In the genomic region with DNA sequence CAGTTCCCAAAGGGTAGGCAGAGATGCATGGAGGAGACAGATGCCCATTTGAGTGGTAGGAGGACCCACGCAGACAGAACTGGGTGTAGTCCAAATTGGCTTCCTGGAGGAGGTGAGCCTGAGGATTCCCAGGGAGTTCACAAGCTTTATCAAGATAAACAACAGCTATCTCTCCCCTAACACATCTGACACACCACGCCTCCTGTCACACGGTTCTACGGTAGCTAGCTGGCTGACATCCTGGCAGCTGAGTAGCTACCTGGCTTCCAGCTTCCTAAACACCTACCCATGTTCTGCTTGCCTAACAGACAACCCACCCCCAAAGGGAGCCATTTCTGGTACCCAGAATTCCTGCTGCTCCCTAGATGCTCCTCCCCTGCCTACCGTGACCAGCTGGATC, we compare ENCODE assay signal across 13 mouse cellular contexts.
"Had no signal": no experiment of that assay in that cellular context is flagged by ENCODE, and none has a peak within 500 bp of the region (broad histone marks: within the 10 kb centered on the region; RNA-seq: fewer than 3 reads in every experiment).

No protein-coding gene starts in this region.

- DNase-seq: gastrocnemius, adult 2 months; gastrocnemius, postnatal 10 days; gastrocnemius, postnatal 25 days; heart, adult 18-20 months; heart, postnatal 10 days; heart, postnatal 4 days; kidney, adult 18-20 months; kidney, adult 9 months; kidney, postnatal 14 days; kidney, postnatal 36 days; layer of hippocampus, adult 9-11 months; layer of hippocampus, postnatal 36 days; left cerebral cortex, postnatal 4 days had no signal
